Mouse (Mus musculus) thymus, adult 2 months (tissue): ENCODE data around the gene Fgfr1op.

Source experiments
- CTCF ChIP-seq: fragments of 200-500 bp; IDR thresholded peaks from 2 replicates; pipeline ENCODE4 v1.5.1; 2012; ENCODE audit warnings: mild to moderate bottlenecking, control low read depth, low read length, moderate library complexity, borderline replicate concordance; ENCODE audit not compliant: control insufficient read depth, poor library complexity, insufficient read depth; ENCODE audit errors: extremely low read depth
- POLR2A ChIP-seq: fragments of 200-500 bp; IDR thresholded peaks from 2 replicates; pipeline ENCODE4 v1.6.1; 2012; ENCODE audit warnings: mild to moderate bottlenecking, low read length, control low read depth, moderate library complexity; ENCODE audit not compliant: control insufficient read depth, poor library complexity, insufficient read depth; ENCODE audit errors: extremely low read depth

DNA sequence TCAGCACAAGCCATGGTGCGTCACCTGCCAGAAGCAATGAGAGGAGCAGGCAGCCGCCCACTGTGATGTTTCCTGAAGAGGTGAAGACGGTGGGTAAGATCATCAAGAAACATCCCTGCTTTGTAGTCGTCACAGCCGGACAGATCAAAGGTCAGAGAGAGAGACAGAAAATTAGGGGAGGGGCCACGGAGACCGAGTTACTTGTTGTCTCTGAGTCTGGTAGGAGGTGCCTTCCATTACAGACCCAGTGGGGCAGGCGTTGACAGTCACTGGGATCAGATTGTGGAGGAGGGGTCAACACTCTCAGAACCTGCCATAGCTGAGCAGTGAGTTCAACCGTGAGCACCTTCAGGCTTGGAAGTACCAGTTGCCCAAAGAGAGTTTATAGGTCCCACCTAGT is 63.3 kb downstream of the Fgfr1op start:
- TF ChIP-seq POLR2A (no peak), CTCF (no peak)
